ENCODE assay signal across 8 mouse cellular contexts in genomic region chr14:57665628-57665950, GRCm38 (mm10). TPM values are rescaled to one million over a fixed set of nuclear protein-coding genes. Genes with fewer than 3 reads are reported as not detected.
DNase-seq lines count a peak whose midpoint lies in the region; ATAC-seq and TF ChIP-seq lines count a peak whose summit lies in the region.

No protein-coding gene starts in this region.

- TF ChIP-seq CTCF in MEL (IDR thresholded peaks at IDR 0.05 in 2 of 3, conservative IDR thresholded peaks at IDR 0.05 in 1 of 3; ENCODE audit: control insufficient read depth in 1 of 3, insufficient read depth in 1 of 3, low read depth in 2 of 3, low read length in 3 of 3, poor library complexity in 1 of 3, severe bottlenecking in 1 of 3) = no peak

- no peaks in the 10 kb centered on the region for H3K36me3 ChIP-seq in heart, embryonic 15.5 days
- H3K36me3 ChIP-seq in MEL (ENCODE audit: control insufficient read depth in 1 of 2, insufficient read depth in 2 of 2, low read length in 2 of 2) = peaks cover 2 to 20% of the 10 kb centered on the region in 2 experiments; a peak in 2 of 4 replicates
- no peaks in the 10 kb centered on the region for H3K36me3 ChIP-seq in hindbrain, embryonic 11.5 days (ENCODE audit: control insufficient read depth, insufficient read depth, low read length)
- peaks cover 6% of the 10 kb centered on the region; the same call in 1 of the 2 replicates for H3K36me3 ChIP-seq in midbrain, embryonic 10.5 days

- no peak for TF ChIP-seq EP300 in MEL (IDR thresholded peaks at IDR 0.05; ENCODE audit: low read depth in 1 of 2, low read length in 2 of 2)

- H3K27ac ChIP-seq in heart, embryonic 15.5 days = peak overlapping the region; percentile 96
- H3K27ac ChIP-seq in MEL (ENCODE audit: control insufficient read depth, low read depth, low read length) = peak overlapping the region; percentile 39
- H3K27ac ChIP-seq in hindbrain, embryonic 11.5 days (ENCODE audit: low read depth, low read length) = no peak overlapping the region
- peak overlapping the region; percentile 96 for H3K27ac ChIP-seq in midbrain, embryonic 10.5 days (replicated peaks)

- 7% methylated on average over 10 of the region's 10 CpGs for WGBS in heart, embryonic 15.5 days
- WGBS in hindbrain, embryonic 11.5 days = 14% methylated on average over 10 of the region's 10 CpGs
- WGBS in midbrain, embryonic 10.5 days = 18% methylated on average over 10 of the region's 10 CpGs

- H3K27me3 ChIP-seq in heart, embryonic 15.5 days = no peaks in the 10 kb centered on the region
- H3K27me3 ChIP-seq in MEL (ENCODE audit: control insufficient read depth in 1 of 2, insufficient read depth in 2 of 2, low read length in 2 of 2) = no peaks in the 10 kb centered on the region
- no peaks in the 10 kb centered on the region for H3K27me3 ChIP-seq in hindbrain, embryonic 11.5 days (ENCODE audit: control insufficient read depth, insufficient read depth, low read length)
- no peaks in the 10 kb centered on the region for H3K27me3 ChIP-seq in midbrain, embryonic 10.5 days (ENCODE audit: low read depth, poor library complexity, severe bottlenecking)

- peak overlapping the region; percentile 81 for H3K4me2 ChIP-seq in heart, embryonic 15.5 days
- H3K4me2 ChIP-seq in hindbrain, embryonic 11.5 days (replicated peaks; ENCODE audit: low read depth, low read length) = peak overlapping the region; percentile 84

- H3K4me3 ChIP-seq in heart, embryonic 15.5 days = peak overlapping the region; percentile 90
- peak overlapping the region; percentile 88 to 97 for H3K4me3 ChIP-seq in MEL (ENCODE audit: control insufficient read depth in 1 of 2, insufficient read depth in 1 of 2, low read depth in 2 of 2, low read length in 2 of 2)
- H3K4me3 ChIP-seq in hindbrain, embryonic 11.5 days (ENCODE audit: low read depth, low read length) = peak overlapping the region; percentile 84
- peak overlapping the region; percentile 95 for H3K4me3 ChIP-seq in midbrain, embryonic 10.5 days

- H3K9me3 ChIP-seq in heart, embryonic 15.5 days (replicated peaks) = no peaks in the 10 kb centered on the region
- no peaks in the 10 kb centered on the region for H3K9me3 ChIP-seq in MEL (replicated peaks; ENCODE audit: insufficient read depth, low read length)
- no peaks in the 10 kb centered on the region for H3K9me3 ChIP-seq in hindbrain, embryonic 11.5 days (ENCODE audit: control insufficient read depth, low read length)
- H3K9me3 ChIP-seq in midbrain, embryonic 10.5 days (replicated peaks) = no peaks in the 10 kb centered on the region

- H3K4me1 ChIP-seq in heart, embryonic 15.5 days (replicated peaks) = peaks cover 9% of the 10 kb centered on the region; the same call in 1 of the 2 replicates
- peaks cover 4 to 6% of the 10 kb centered on the region in 2 experiments for H3K4me1 ChIP-seq in MEL (ENCODE audit: control insufficient read depth in 1 of 2, insufficient read depth in 2 of 2, low read length in 2 of 2)
- H3K4me1 ChIP-seq in hindbrain, embryonic 11.5 days (replicated peaks; ENCODE audit: control insufficient read depth, insufficient read depth, low read length) = no peaks in the 10 kb centered on the region; the same call in 1 of the 2 replicates
- H3K4me1 ChIP-seq in midbrain, embryonic 10.5 days = peaks cover 24% of the 10 kb centered on the region

- peaks cover 43% of the 10 kb centered on the region for H3K79me2 ChIP-seq in MEL (ENCODE audit: control insufficient read depth, insufficient read depth, low read length, poor library complexity)

- no peak for TF ChIP-seq POLR2A in MEL (IDR thresholded peaks at IDR 0.05; ENCODE audit: control insufficient read depth in 1 of 2, insufficient read depth in 1 of 2, low read depth in 1 of 2, low read length in 2 of 2, poor library complexity in 1 of 2)

- no peak for TF ChIP-seq RAD21 in MEL (IDR thresholded peaks at IDR 0.05; ENCODE audit: low read depth, low read length)

- no peak for DNase-seq in heart, adult 11 months
- no peak for DNase-seq in MEL (ENCODE audit: low read depth, low spot score)
- no peak for DNase-seq in hindbrain, embryonic 11.5 days (ENCODE audit: low spot score)
- no peak for DNase-seq in midbrain, embryonic 10.5 days (ENCODE audit: low spot score)
- DNase-seq in adrenal gland, adult 18-20 months (ENCODE audit: low spot score in 2 of 2) = no peak
- no peak for DNase-seq in cerebellum, adult 8-10 months
- no peak for DNase-seq in right cerebral cortex, adult 2 months (ENCODE audit: low spot score in 2 of 2)

- H3K9ac ChIP-seq in heart, embryonic 15.5 days = peak overlapping the region; percentile 93
- H3K9ac ChIP-seq in MEL (ENCODE audit: control insufficient read depth, low read depth, low read length, poor library complexity, severe bottlenecking) = peak overlapping the region; percentile 89
- H3K9ac ChIP-seq in hindbrain, embryonic 11.5 days (ENCODE audit: low read depth, low read length) = peak overlapping the region; percentile 90

- ATAC-seq in heart, embryonic 15.5 days (replicated peaks; ENCODE audit: insufficient number of reproducible peaks, insufficient read depth, low FRiP score, low read depth) = no peak
- no peak for ATAC-seq in hindbrain, embryonic 11.5 days (ENCODE audit: low FRiP score)

TF ChIP-seq in MEL, 35 proteins besides CTCF, POLR2A, EP300 and RAD21:
- TF ChIP-seq HCFC1 (IDR thresholded peaks at IDR 0.05; ENCODE audit: low read depth, low read length) (no peak), MYB (IDR thresholded peaks at IDR 0.05; ENCODE audit: low read depth, low read length) (no peak)

RNA-seq across cellular contexts. Expression of gene Xpo4, which starts 0.4 kb away (rescaled TPM):
- 11.1 and 12.6 TPM in 2 replicates for polyA plus RNA-seq in heart, embryonic 15.5 days (2015; fragmentation: Nextera tagmentation; extraction: Ambion mirVana)
- total RNA-seq in MEL (2012; rRNA removed) = 45.6 and 46.5 TPM in 2 replicates
- 10 to 100 TPM in 1 of 2 experiments, not detected in 1; 32.3 TPM for polyA plus RNA-seq in MEL (2012; ENCODE audit: insufficient read depth in 1 of 2, insufficient read length in 2 of 2, low read depth in 1 of 2, low replicate concordance in 2 of 2, missing spikeins in 1 of 2)
- 31.7 and 32.1 TPM in 2 replicates for polyA plus RNA-seq in hindbrain, embryonic 11.5 days (2014; fragmentation: Nextera tagmentation; extraction: Ambion mirVana)
- 26.4 and 26.5 TPM in 2 replicates for polyA plus RNA-seq in midbrain, embryonic 10.5 days (2016; fragmentation: Nextera tagmentation; extraction: Ambion mirVana)
- 10 to 100 TPM; 22.5 to 32.7 TPM for total RNA-seq in adrenal gland, adult 18-20 months (2021)
